Mouse (Mus musculus): ENCODE data around the gene Ptpre.

DNA sequence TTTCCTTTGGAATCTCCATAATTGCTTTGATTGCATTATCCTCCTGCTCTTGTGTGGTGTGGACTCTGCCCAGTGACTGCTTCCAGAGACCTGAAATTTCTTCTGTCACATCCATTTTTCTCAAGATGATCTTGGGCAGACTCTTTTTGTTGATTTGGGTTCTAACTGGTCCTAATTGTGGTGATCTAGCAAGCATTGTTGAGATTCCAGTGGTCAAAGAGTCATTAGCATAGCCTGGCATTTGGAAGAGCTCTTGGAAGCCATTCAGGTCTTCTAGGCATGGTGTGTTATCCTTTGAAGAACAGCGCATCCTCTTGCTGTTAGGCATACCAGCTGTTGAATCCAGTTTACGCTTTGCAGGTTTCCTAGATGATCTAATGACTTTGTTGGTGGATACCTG is 161.1 kb downstream of the Ptpre start:
- TF ChIP-seq POLR2A (IDR thresholded peaks at IDR 0.05; ENCODE audit: insufficient read length, low read depth), result no peak
- no peak for TF ChIP-seq USF1 (IDR thresholded peaks at IDR 0.05; ENCODE audit: low read depth)
- no peak for TF ChIP-seq E2F4 (IDR thresholded peaks at IDR 0.05; ENCODE audit: insufficient read depth)
- TF ChIP-seq MAX (IDR thresholded peaks at IDR 0.05; ENCODE audit: low read depth), result no peak
- no peak for TF ChIP-seq POLR2AphosphoS2 (IDR thresholded peaks at IDR 0.05; ENCODE audit: insufficient read length, low read depth)
- TF ChIP-seq CEBPB (IDR thresholded peaks at IDR 0.05; ENCODE audit: insufficient read depth, poor library complexity, severe bottlenecking), result no peak
- TF ChIP-seq MYOD1 (IDR thresholded peaks at IDR 0.05; ENCODE audit: control insufficient read depth in 1 of 3, insufficient read length in 2 of 3, low read depth in 2 of 3), result no peak
- no peak for TF ChIP-seq TCF3 (IDR thresholded peaks at IDR 0.05; ENCODE audit: insufficient read length, low read depth)
- no peak for TF ChIP-seq REST (IDR thresholded peaks at IDR 0.05; ENCODE audit: insufficient read depth, insufficient read length)
- no peak for TF ChIP-seq TCF12 (IDR thresholded peaks at IDR 0.05; ENCODE audit: insufficient read depth, poor library complexity, severe bottlenecking)
- TF ChIP-seq MYOG (IDR thresholded peaks at IDR 0.05; ENCODE audit: control insufficient read depth in 1 of 3, insufficient read depth in 1 of 3, insufficient read length in 2 of 3, low read depth in 2 of 3), result no peak
- no peak for TF ChIP-seq SRF (IDR thresholded peaks at IDR 0.05; ENCODE audit: control insufficient read depth, insufficient read length, low read depth)

All from myocyte (in vitro differentiated cells).